Mouse (Mus musculus) embryonic fibroblast, embryonic 13.5 days (primary cell): ENCODE data around the gene Ctu1.

Source experiments
- CTCF ChIP-seq: IDR thresholded peaks from 2 replicates; pipeline ENCODE4 v1.5.1; 2011; ENCODE audit warnings: mild to moderate bottlenecking, control low read depth, low read length, moderate library complexity, borderline replicate concordance; ENCODE audit not compliant: insufficient read depth
- POLR2A ChIP-seq: IDR thresholded peaks from 2 replicates; pipeline ENCODE4 v1.6.1; 2011; ENCODE audit warnings: low read depth, mild to moderate bottlenecking, control low read depth, low read length, moderate library complexity

- TF ChIP-seq POLR2A (no peak), CTCF (no peak)
Observed at GRCm38 (mm10) chr7:43685088-43685487, 13.3 kb downstream of the Ctu1 start.
